Mouse (Mus musculus) right cerebral cortex, adult 18-20 months (tissue): Measurements from ENCODE around the gene Adora3.
"Not testable (repeated sequence)": the region's sequence is repeated elsewhere in the genome, so short reads cannot be mapped to it uniquely, and the experiment has no call there.

ENCODE experiments used
- DNase-seq: peaks from one replicate; pipeline ENCODE4 v3.0.0; 2022; ENCODE audit warnings: mixed read lengths

Gene Adora3

GRCm38 (mm10) chr3:105904721-105905120 lies 34.1 kb downstream of the Adora3 start:
- DNase-seq, result no peak

- DNase-seq, result no peak
Measured at GRCm38 (mm10) chr3:105907956-105908655, 37.4 kb downstream of the Adora3 start.

GRCm38 (mm10) chr3:105908976-105909375 lies 38.3 kb downstream of the Adora3 start:
- DNase-seq, result no peak

- no peak for DNase-seq
Measured at GRCm38 (mm10) chr3:105910519-105911190, 40.0 kb downstream of the Adora3 start.

GRCm38 (mm10) chr3:105912097-105912880 lies 41.6 kb downstream of the Adora3 start:
- DNase-seq, result no peak

- DNase-seq, result no peak
Measured at GRCm38 (mm10) chr3:105913839-105914681, 43.4 kb downstream of the Adora3 start.

- no peak for DNase-seq
Measured at GRCm38 (mm10) chr3:105915281-105915680, 44.6 kb downstream of the Adora3 start.

- not testable (repeated sequence) for DNase-seq
Measured at GRCm38 (mm10) chr3:105916455-105916854, 45.8 kb downstream of the Adora3 start.

GRCm38 (mm10) chr3:105917656-105918354 lies 47.1 kb downstream of the Adora3 start:
- DNase-seq, result no peak

GRCm38 (mm10) chr3:105918355-105918745 lies 47.7 kb downstream of the Adora3 start:
- DNase-seq, result no peak

- not testable (repeated sequence) for DNase-seq
Measured at GRCm38 (mm10) chr3:105920743-105921142, 50.1 kb downstream of the Adora3 start.

GRCm38 (mm10) chr3:105921959-105922358 lies 51.3 kb downstream of the Adora3 start:
- no peak for DNase-seq

- DNase-seq, result no peak
Measured at GRCm38 (mm10) chr3:105924616-105925015, 54.0 kb downstream of the Adora3 start.

GRCm38 (mm10) chr3:105927561-105928194 lies 57.0 kb downstream of the Adora3 start:
- no peak for DNase-seq

GRCm38 (mm10) chr3:105928195-105928569 lies 57.5 kb downstream of the Adora3 start:
- no peak for DNase-seq

- no peak for DNase-seq
Measured at GRCm38 (mm10) chr3:105928781-105929180, 58.1 kb downstream of the Adora3 start.

GRCm38 (mm10) chr3:105929821-105930220 lies 59.2 kb downstream of the Adora3 start:
- DNase-seq, result no peak

- no peak for DNase-seq
Measured at GRCm38 (mm10) chr3:105931095-105931494, 60.4 kb downstream of the Adora3 start.

GRCm38 (mm10) chr3:105932240-105933071 lies 61.8 kb downstream of the Adora3 start, which contains the start of gene I830077J02Rik:
Gene I830077J02Rik (minus strand): TSS chr3:105932664.
- no peak for DNase-seq

- peak; percentile 36 for DNase-seq
Measured at GRCm38 (mm10) chr3:105933926-105934325, 63.3 kb downstream of the Adora3 start.
